Mouse (Mus musculus): ENCODE data around the gene Rbms3. TPM values are rescaled to one million over a fixed set of nuclear protein-coding genes. Genes with fewer than 3 reads are reported as not detected.

Rbms3 gene
- polyA plus RNA-seq, 1 experiment from 2014 or later = 117 TPM

GRCm38 (mm10) chr9:116821601-116822000 lies 808.1 kb downstream of the Rbms3 start:
- no peaks in the 10 kb centered on the region for H3K27me3 ChIP-seq (ENCODE audit: insufficient read depth, low read length)
- no peaks in the 10 kb centered on the region for H3K9me3 ChIP-seq (ENCODE audit: low read depth, low read length)
- no peak overlapping the region for H3K4me2 ChIP-seq
- no peak for TF ChIP-seq CTCF (IDR thresholded peaks at IDR 0.05; ENCODE audit: low read depth)
- H3K4me1 ChIP-seq (ENCODE audit: insufficient read depth) = no peaks in the 10 kb centered on the region
- ATAC-seq (ENCODE audit: insufficient read depth) (no peak), DNase-seq (no peak)
- 0 out of 2 replicates have a peak, but pooled peaks cover 10% of the 10 kb centered on the region for H3K36me3 ChIP-seq (ENCODE audit: insufficient read depth)
- WGBS = 81% methylated on average over 7 of the region's 7 CpGs
- no peak overlapping the region for H3K9ac ChIP-seq
- no peak overlapping the region for H3K27ac ChIP-seq (ENCODE audit: low read depth)
- no peak overlapping the region for H3K4me3 ChIP-seq (ENCODE audit: low read depth, low read length)

- Histone ChIP-seq H3K27ac (ENCODE audit: low read depth) (no peak overlapping the region), H3K27me3 (ENCODE audit: insufficient read depth, low read length) (no peaks in the 10 kb centered on the region), H3K9ac (no peak overlapping the region), H3K36me3 (ENCODE audit: insufficient read depth) (0 out of 2 replicates have a peak, but pooled peaks cover 7% of the 10 kb centered on the region), H3K4me1 (ENCODE audit: insufficient read depth) (no peaks in the 10 kb centered on the region), H3K9me3 (ENCODE audit: low read depth, low read length) (no peaks in the 10 kb centered on the region), H3K4me2 (no peak overlapping the region), H3K4me3 (ENCODE audit: low read depth, low read length) (no peak overlapping the region)
- TF ChIP-seq CTCF (IDR thresholded peaks at IDR 0.05; ENCODE audit: low read depth) = no peak
- DNase-seq (no peak), ATAC-seq (ENCODE audit: insufficient read depth) (no peak)
- 76% methylated on average over 1 of the region's 1 CpGs for WGBS
Observed at GRCm38 (mm10) chr9:116817196-116817595, 812.5 kb downstream of the Rbms3 start.

- no peak overlapping the region; the same call in 1 of the 2 replicates for H3K27ac ChIP-seq (ENCODE audit: low read depth)
- DNase-seq (no peak), ATAC-seq (ENCODE audit: insufficient read depth) (no peak)
- 68% methylated on average over 10 of the region's 10 CpGs for WGBS
- H3K4me2 ChIP-seq = no peak overlapping the region
- no peak for TF ChIP-seq CTCF (IDR thresholded peaks at IDR 0.05; ENCODE audit: low read depth)
- H3K27me3 ChIP-seq (ENCODE audit: insufficient read depth, low read length) = no peaks in the 10 kb centered on the region
- H3K9ac ChIP-seq = no peak overlapping the region
- H3K36me3 ChIP-seq (ENCODE audit: insufficient read depth) = no peaks in the 10 kb centered on the region
- no peak overlapping the region for H3K4me3 ChIP-seq (ENCODE audit: low read depth, low read length)
- no peaks in the 10 kb centered on the region for H3K9me3 ChIP-seq (ENCODE audit: low read depth, low read length)
- no peaks in the 10 kb centered on the region for H3K4me1 ChIP-seq (ENCODE audit: insufficient read depth)
Observed at GRCm38 (mm10) chr9:116814495-116815094, 815.1 kb downstream of the Rbms3 start.

GRCm38 (mm10) chr9:116813396-116813795 lies 816.3 kb downstream of the Rbms3 start:
- WGBS = 38% methylated on average over 2 of the region's 2 CpGs
- H3K4me1 ChIP-seq (ENCODE audit: insufficient read depth) = peaks cover under 1% of the 10 kb centered on the region; the same call in 1 of the 2 replicates
- TF ChIP-seq CTCF (IDR thresholded peaks at IDR 0.05; ENCODE audit: low read depth) = no peak
- no peak overlapping the region for H3K9ac ChIP-seq
- no peak overlapping the region for H3K27ac ChIP-seq (ENCODE audit: low read depth)
- H3K9me3 ChIP-seq (ENCODE audit: low read depth, low read length) = no peaks in the 10 kb centered on the region
- no peak overlapping the region for H3K4me3 ChIP-seq (ENCODE audit: low read depth, low read length)
- H3K27me3 ChIP-seq (ENCODE audit: insufficient read depth, low read length) = no peaks in the 10 kb centered on the region
- ATAC-seq (ENCODE audit: insufficient read depth) = no peak
- DNase-seq = no peak
- no peak overlapping the region for H3K4me2 ChIP-seq
- H3K36me3 ChIP-seq (ENCODE audit: insufficient read depth) = no peaks in the 10 kb centered on the region; the same call in 1 of the 2 replicates

- Histone ChIP-seq H3K9me3 (ENCODE audit: low read depth, low read length) (no peaks in the 10 kb centered on the region), H3K27ac (ENCODE audit: low read depth) (no peak overlapping the region), H3K4me3 (ENCODE audit: low read depth, low read length) (no peak overlapping the region), H3K36me3 (ENCODE audit: insufficient read depth) (peaks cover 3% of the 10 kb centered on the region; the same call in 1 of the 2 replicates), H3K4me2 (no peak overlapping the region), H3K9ac (no peak overlapping the region), H3K4me1 (ENCODE audit: insufficient read depth) (peaks cover 14% of the 10 kb centered on the region; the same call in 1 of the 2 replicates), H3K27me3 (ENCODE audit: insufficient read depth, low read length) (no peaks in the 10 kb centered on the region)
- 85% methylated on average over 5 of the region's 5 CpGs for WGBS
- no peak for TF ChIP-seq CTCF (IDR thresholded peaks at IDR 0.05; ENCODE audit: low read depth)
- DNase-seq (no peak), ATAC-seq (ENCODE audit: insufficient read depth) (no peak)
Observed at GRCm38 (mm10) chr9:116809260-116809659, 820.5 kb downstream of the Rbms3 start.

- peak; percentile 41 for ATAC-seq (ENCODE audit: insufficient read depth)
- Histone ChIP-seq H3K27ac (ENCODE audit: low read depth) (peak overlapping the region; percentile 78), H3K4me1 (ENCODE audit: insufficient read depth) (peaks cover 14% of the 10 kb centered on the region; the same call in 1 of the 2 replicates), H3K4me3 (ENCODE audit: low read depth, low read length) (no peak overlapping the region), H3K27me3 (ENCODE audit: insufficient read depth, low read length) (no peaks in the 10 kb centered on the region), H3K4me2 (no peak overlapping the region), H3K36me3 (ENCODE audit: insufficient read depth) (peaks cover 3% of the 10 kb centered on the region; the same call in 1 of the 2 replicates), H3K9ac (no peak overlapping the region), H3K9me3 (ENCODE audit: low read depth, low read length) (no peaks in the 10 kb centered on the region)
- peak; percentile 83 for DNase-seq
- TF ChIP-seq CTCF (IDR thresholded peaks at IDR 0.05; ENCODE audit: low read depth) = no peak
- 58% methylated on average over 4 of the region's 4 CpGs for WGBS
Observed at GRCm38 (mm10) chr9:116808401-116808800, 821.3 kb downstream of the Rbms3 start.

- Histone ChIP-seq H3K27me3 (ENCODE audit: insufficient read depth, low read length) (no peaks in the 10 kb centered on the region), H3K9ac (no peak overlapping the region; the same call in 1 of the 2 replicates), H3K36me3 (ENCODE audit: insufficient read depth) (peaks cover 3% of the 10 kb centered on the region; the same call in 1 of the 2 replicates), H3K4me2 (no peak overlapping the region), H3K4me1 (ENCODE audit: insufficient read depth) (peaks cover 14% of the 10 kb centered on the region; the same call in 1 of the 2 replicates), H3K27ac (ENCODE audit: low read depth) (peak overlapping the region; percentile 78), H3K9me3 (ENCODE audit: low read depth, low read length) (no peaks in the 10 kb centered on the region), H3K4me3 (ENCODE audit: low read depth, low read length) (no peak overlapping the region)
- no peak for TF ChIP-seq CTCF (IDR thresholded peaks at IDR 0.05; ENCODE audit: low read depth)
- 35% methylated on average over 16 of the region's 16 CpGs for WGBS
- ATAC-seq (ENCODE audit: insufficient read depth) = peak; percentile 74
- DNase-seq = peak; percentile 73
Observed at GRCm38 (mm10) chr9:116807166-116808081, 822.3 kb downstream of the Rbms3 start.

All from lung, embryonic 14.5 days (tissue).